Mouse (Mus musculus) NIH3T3 (cell line): ENCODE results near the gene Jag2.

ENCODE experiments used
- DNase-seq: peaks from one replicate; pipeline ENCODE4 v3.0.0-alpha.2; 2012; ENCODE audit warnings: low read depth

The Jag2 gene

GRCm38 (mm10) chr12:112929562-112930352 is at the start of gene Jag2:
TSS of gene Jag2 (minus strand) at chr12:112929776.
- no peak for DNase-seq

GRCm38 (mm10) chr12:112977156-112977555 is 47.6 kb upstream of the Jag2 start:
- DNase-seq: no peak

GRCm38 (mm10) chr12:112976371-112977073 is 46.9 kb upstream of the Jag2 start, which contains the start of gene Btbd6:
TSS of gene Btbd6 (plus strand) at chr12:112976482.
- DNase-seq: peak; percentile 83

GRCm38 (mm10) chr12:112974736-112975135 is 45.2 kb upstream of the Jag2 start:
- DNase-seq: no peak

GRCm38 (mm10) chr12:112969616-112970015 is 40.0 kb upstream of the Jag2 start:
- no peak for DNase-seq

GRCm38 (mm10) chr12:112968943-112969342 is 39.4 kb upstream of the Jag2 start:
- DNase-seq: no peak

GRCm38 (mm10) chr12:112965783-112966182 is 36.2 kb upstream of the Jag2 start:
- no peak for DNase-seq

GRCm38 (mm10) chr12:112961872-112962271 is 32.3 kb upstream of the Jag2 start:
- DNase-seq: no peak

GRCm38 (mm10) chr12:112961428-112961827 is 31.9 kb upstream of the Jag2 start:
- no peak for DNase-seq

- no peak for DNase-seq
Measured at GRCm38 (mm10) chr12:112959421-112959820, 29.8 kb upstream of the Jag2 start.

- peak; percentile 74 for DNase-seq
Measured at GRCm38 (mm10) chr12:112958303-112958702, 28.7 kb upstream of the Jag2 start.

GRCm38 (mm10) chr12:112955800-112956199 is 26.2 kb upstream of the Jag2 start:
- peak; percentile 86 for DNase-seq

GRCm38 (mm10) chr12:112952926-112953565 is 23.5 kb upstream of the Jag2 start:
- no peak for DNase-seq

- peak; percentile 49 for DNase-seq
Measured at GRCm38 (mm10) chr12:112952433-112952832, 22.9 kb upstream of the Jag2 start.

GRCm38 (mm10) chr12:112951150-112951842 is 21.7 kb upstream of the Jag2 start:
- DNase-seq: no peak

- peak; percentile 9 for DNase-seq
Measured at GRCm38 (mm10) chr12:112950761-112951129, 21.2 kb upstream of the Jag2 start.

GRCm38 (mm10) chr12:112950040-112950760 is 20.6 kb upstream of the Jag2 start:
- peak; percentile 92 for DNase-seq

GRCm38 (mm10) chr12:112947307-112947706 is 17.7 kb upstream of the Jag2 start:
- peak; percentile 28 for DNase-seq

- no peak for DNase-seq
Measured at GRCm38 (mm10) chr12:112943669-112944068, 14.1 kb upstream of the Jag2 start.

GRCm38 (mm10) chr12:112941776-112942713 is 12.5 kb upstream of the Jag2 start, which contains the start of gene Nudt14:
TSS of gene Nudt14 (minus strand) at chr12:112942124.
- peak; percentile 71 for DNase-seq
